Mouse (Mus musculus): ENCODE measurements at regions not wholly inside any gene's neighbourhood (a gene's known extent, or its start where the extent isn't known, plus 50 kb on each side); places are given as distances from the start of the nearest gene placed in this dataset.
A peak's percentile ranks its signal among the peaks of the same experiment; 100 is the strongest.

DNA sequence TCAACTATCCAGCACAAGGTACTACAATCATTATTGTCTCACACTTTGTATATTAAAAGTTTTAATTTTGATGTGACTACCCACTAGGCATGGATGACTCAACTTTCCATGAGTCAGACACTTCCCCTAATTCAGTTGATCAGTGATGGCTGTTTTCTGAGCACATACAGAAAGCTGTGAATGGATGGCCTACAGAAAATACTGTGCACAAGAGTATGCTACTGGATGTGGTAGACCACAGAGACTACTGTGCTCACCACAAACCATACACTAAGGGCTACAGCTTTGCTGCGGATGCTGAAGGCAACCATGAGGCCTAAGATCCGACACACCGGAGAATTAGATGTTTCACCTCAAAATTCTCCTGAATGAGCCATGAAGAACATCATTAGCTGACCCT, 174.4 kb upstream of the March1 start:
- no peaks in the 10 kb centered on the region for H3K27me3 ChIP-seq (ENCODE audit: control insufficient read depth, insufficient read depth, low read length)
- H3K9me3 ChIP-seq (ENCODE audit: control insufficient read depth, low read length), result no peaks in the 10 kb centered on the region
- H3K4me2 ChIP-seq (ENCODE audit: low read length), result no peak overlapping the region
- no peak overlapping the region for H3K9ac ChIP-seq (replicated peaks; ENCODE audit: low read length)
- no peak overlapping the region for H3K4me3 ChIP-seq (replicated peaks; ENCODE audit: low read depth, low read length)
- 96% methylated on average over 3 of the region's 3 CpGs for WGBS
- no peaks in the 10 kb centered on the region for H3K4me1 ChIP-seq (ENCODE audit: control insufficient read depth, insufficient read depth, low read length)
- DNase-seq (no peak), ATAC-seq (ENCODE audit: low FRiP score, low TSS enrichment) (no peak)
- H3K36me3 ChIP-seq (ENCODE audit: control insufficient read depth, insufficient read depth, low read length), result no peaks in the 10 kb centered on the region
- no peak overlapping the region for H3K27ac ChIP-seq (replicated peaks; ENCODE audit: low read depth, low read length)

DNA sequence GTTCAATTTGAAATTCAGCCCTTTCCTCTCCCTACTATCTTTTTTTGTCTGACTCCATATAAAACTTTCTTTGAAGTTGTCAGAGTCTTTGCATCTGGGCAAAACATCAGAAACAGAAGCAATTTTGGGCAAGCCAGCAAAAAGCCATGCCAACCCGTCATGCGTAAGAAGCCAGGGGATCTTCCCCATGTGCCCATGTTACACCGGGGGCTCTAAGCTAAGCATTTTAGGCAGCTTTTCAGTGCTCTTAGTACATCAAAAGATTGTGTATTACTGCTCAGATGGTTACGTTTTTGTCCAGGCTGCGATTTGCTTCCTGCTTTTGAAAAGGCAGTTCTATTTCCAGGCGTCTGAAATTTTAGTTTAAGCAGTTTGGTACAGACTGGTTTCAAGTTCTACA, 196.8 kb upstream of the March1 start:
- no peak overlapping the region for H3K9ac ChIP-seq (replicated peaks; ENCODE audit: low read length)
- no peaks in the 10 kb centered on the region for H3K27me3 ChIP-seq (ENCODE audit: control insufficient read depth, insufficient read depth, low read length)
- H3K4me2 ChIP-seq (ENCODE audit: low read length), result no peak overlapping the region
- H3K9me3 ChIP-seq (ENCODE audit: control insufficient read depth, low read length), result no peaks in the 10 kb centered on the region
- H3K4me1 ChIP-seq (ENCODE audit: control insufficient read depth, insufficient read depth, low read length), result no peaks in the 10 kb centered on the region
- WGBS, result 93% methylated on average over 6 of the region's 6 CpGs
- DNase-seq (no peak), ATAC-seq (ENCODE audit: low FRiP score, low TSS enrichment) (no peak)
- H3K36me3 ChIP-seq (ENCODE audit: control insufficient read depth, insufficient read depth, low read length), result no peaks in the 10 kb centered on the region
- no peak overlapping the region for H3K4me3 ChIP-seq (replicated peaks; ENCODE audit: low read depth, low read length)
- no peak overlapping the region for H3K27ac ChIP-seq (replicated peaks; ENCODE audit: low read depth, low read length)

- DNase-seq (no peak), ATAC-seq (ENCODE audit: low FRiP score, low TSS enrichment) (no peak)
- 95% methylated on average over 2 of the region's 2 CpGs for WGBS
Measured at GRCm38 (mm10) chr8:65417897-65418296, 199.8 kb upstream of the March1 start.

DNA sequence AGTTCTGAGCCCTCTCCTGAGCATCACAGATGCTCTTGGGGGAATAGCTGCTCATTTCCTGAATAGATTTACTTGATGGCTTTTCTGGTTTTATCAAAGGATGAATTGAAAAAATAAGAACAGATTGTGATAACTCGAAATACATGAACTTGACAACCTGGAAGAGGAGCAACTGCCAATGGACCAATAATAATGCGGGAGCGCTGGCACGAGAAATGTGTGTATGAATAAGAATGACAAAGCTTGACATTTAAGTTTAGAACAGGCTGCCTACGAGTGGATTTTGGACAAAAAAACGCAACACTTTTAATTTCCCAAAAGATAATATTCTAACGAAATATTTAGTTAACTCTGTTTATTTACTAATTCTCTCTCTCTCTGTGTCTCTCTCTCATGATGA, 203.5 kb upstream of the March1 start:
- Histone ChIP-seq H3K27ac (replicated peaks; ENCODE audit: low read depth, low read length) (no peak overlapping the region), H3K4me1 (ENCODE audit: control insufficient read depth, insufficient read depth, low read length) (no peaks in the 10 kb centered on the region), H3K27me3 (ENCODE audit: control insufficient read depth, insufficient read depth, low read length) (no peaks in the 10 kb centered on the region), H3K4me3 (replicated peaks; ENCODE audit: low read depth, low read length) (no peak overlapping the region), H3K9me3 (ENCODE audit: control insufficient read depth, low read length) (no peaks in the 10 kb centered on the region), H3K36me3 (ENCODE audit: control insufficient read depth, insufficient read depth, low read length) (no peaks in the 10 kb centered on the region), H3K9ac (replicated peaks; ENCODE audit: low read length) (no peak overlapping the region), H3K4me2 (ENCODE audit: low read length) (no peak overlapping the region)
- no peak for ATAC-seq (ENCODE audit: low FRiP score, low TSS enrichment)
- DNase-seq, result no peak
- WGBS, result 89% methylated on average over 7 of the region's 7 CpGs

More at GRCm38 (mm10) chr8:65417897-65418296, 199.8 kb upstream of the March1 start:
- no peak overlapping the region for H3K4me2 ChIP-seq (ENCODE audit: low read length)
- no peak overlapping the region for H3K9ac ChIP-seq (replicated peaks; ENCODE audit: low read length)
- H3K4me3 ChIP-seq (replicated peaks; ENCODE audit: low read depth, low read length), result no peak overlapping the region
- no peaks in the 10 kb centered on the region for H3K4me1 ChIP-seq (ENCODE audit: control insufficient read depth, insufficient read depth, low read length)
- no peaks in the 10 kb centered on the region for H3K36me3 ChIP-seq (ENCODE audit: control insufficient read depth, insufficient read depth, low read length)
- H3K27ac ChIP-seq (replicated peaks; ENCODE audit: low read depth, low read length), result no peak overlapping the region
- H3K27me3 ChIP-seq (ENCODE audit: control insufficient read depth, insufficient read depth, low read length), result no peaks in the 10 kb centered on the region
- no peaks in the 10 kb centered on the region for H3K9me3 ChIP-seq (ENCODE audit: control insufficient read depth, low read length)

- DNase-seq, result no peak
- WGBS, result 91% methylated on average over 2 of the region's 2 CpGs
Measured at GRCm38 (mm10) chr8:65412291-65412690, 205.4 kb upstream of the March1 start.

DNA sequence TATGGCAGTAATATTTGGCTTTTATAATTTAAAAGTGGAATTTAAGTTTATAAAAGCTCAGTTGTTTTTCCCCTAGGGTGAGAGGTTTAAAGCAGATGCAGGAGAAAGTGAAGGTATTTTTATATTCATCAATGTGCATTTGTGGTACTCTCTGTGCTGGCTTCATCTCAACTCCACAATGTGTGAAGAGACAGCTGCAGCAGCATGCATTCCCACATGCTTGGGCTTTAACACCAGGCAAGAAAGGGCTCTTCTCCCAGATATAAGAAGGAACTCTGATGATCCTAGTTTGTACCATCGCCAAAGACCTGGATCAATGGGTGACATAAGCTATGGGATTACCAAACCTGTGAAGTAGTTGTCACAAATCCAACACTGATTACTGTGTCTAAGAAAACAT, 221.9 kb upstream of the March1 start:
- Histone ChIP-seq H3K36me3 (ENCODE audit: control insufficient read depth, insufficient read depth, low read length) (no peaks in the 10 kb centered on the region), H3K4me2 (ENCODE audit: low read length) (no peak overlapping the region), H3K27ac (replicated peaks; ENCODE audit: low read depth, low read length) (no peak overlapping the region), H3K4me1 (ENCODE audit: control insufficient read depth, insufficient read depth, low read length) (no peaks in the 10 kb centered on the region), H3K9ac (replicated peaks; ENCODE audit: low read length) (no peak overlapping the region), H3K9me3 (ENCODE audit: control insufficient read depth, low read length) (no peaks in the 10 kb centered on the region), H3K4me3 (replicated peaks; ENCODE audit: low read depth, low read length) (no peak overlapping the region), H3K27me3 (ENCODE audit: control insufficient read depth, insufficient read depth, low read length) (no peaks in the 10 kb centered on the region)
- DNase-seq (no peak), ATAC-seq (ENCODE audit: low FRiP score, low TSS enrichment) (no peak)
- WGBS, result 90% methylated on average over 1 of the region's 1 CpGs

More at GRCm38 (mm10) chr8:65412291-65412690, 205.4 kb upstream of the March1 start:
- H3K9me3 ChIP-seq (ENCODE audit: control insufficient read depth, low read length), result no peaks in the 10 kb centered on the region
- no peaks in the 10 kb centered on the region for H3K36me3 ChIP-seq (ENCODE audit: control insufficient read depth, insufficient read depth, low read length)
- no peak overlapping the region for H3K4me3 ChIP-seq (replicated peaks; ENCODE audit: low read depth, low read length)
- no peak for ATAC-seq (ENCODE audit: low FRiP score, low TSS enrichment)
- H3K9ac ChIP-seq (replicated peaks; ENCODE audit: low read length), result no peak overlapping the region
- H3K27ac ChIP-seq (replicated peaks; ENCODE audit: low read depth, low read length), result no peak overlapping the region
- H3K27me3 ChIP-seq (ENCODE audit: control insufficient read depth, insufficient read depth, low read length), result no peaks in the 10 kb centered on the region
- H3K4me1 ChIP-seq (ENCODE audit: control insufficient read depth, insufficient read depth, low read length), result no peaks in the 10 kb centered on the region
- H3K4me2 ChIP-seq (ENCODE audit: low read length), result no peak overlapping the region

GRCm38 (mm10) chr8:65355990-65356389, 226.6 kb upstream of the BC030870 start:
- 71% methylated on average over 2 of the region's 2 CpGs for WGBS
- DNase-seq, result no peak

GRCm38 (mm10) chr8:65349396-65349795, 220.0 kb upstream of the BC030870 start:
- Histone ChIP-seq H3K4me3 (replicated peaks; ENCODE audit: low read depth, low read length) (no peak overlapping the region), H3K9ac (replicated peaks; ENCODE audit: low read length) (no peak overlapping the region), H3K4me2 (ENCODE audit: low read length) (no peak overlapping the region), H3K36me3 (ENCODE audit: control insufficient read depth, insufficient read depth, low read length) (no peaks in the 10 kb centered on the region), H3K4me1 (ENCODE audit: control insufficient read depth, insufficient read depth, low read length) (no peaks in the 10 kb centered on the region), H3K9me3 (ENCODE audit: control insufficient read depth, low read length) (no peaks in the 10 kb centered on the region), H3K27me3 (ENCODE audit: control insufficient read depth, insufficient read depth, low read length) (no peaks in the 10 kb centered on the region), H3K27ac (replicated peaks; ENCODE audit: low read depth, low read length) (no peak overlapping the region)
- DNase-seq, result peak; percentile 8
- ATAC-seq (ENCODE audit: low FRiP score, low TSS enrichment), result no peak
- 51% methylated on average over 2 of the region's 2 CpGs for WGBS

More at GRCm38 (mm10) chr8:65355990-65356389, 226.6 kb upstream of the BC030870 start:
- Histone ChIP-seq H3K27ac (replicated peaks; ENCODE audit: low read depth, low read length) (no peak overlapping the region), H3K4me3 (replicated peaks; ENCODE audit: low read depth, low read length) (no peak overlapping the region), H3K4me2 (ENCODE audit: low read length) (no peak overlapping the region), H3K9ac (replicated peaks; ENCODE audit: low read length) (no peak overlapping the region), H3K4me1 (ENCODE audit: control insufficient read depth, insufficient read depth, low read length) (no peaks in the 10 kb centered on the region), H3K27me3 (ENCODE audit: control insufficient read depth, insufficient read depth, low read length) (no peaks in the 10 kb centered on the region), H3K9me3 (ENCODE audit: control insufficient read depth, low read length) (no peaks in the 10 kb centered on the region), H3K36me3 (ENCODE audit: control insufficient read depth, insufficient read depth, low read length) (no peaks in the 10 kb centered on the region)
- ATAC-seq (ENCODE audit: low FRiP score, low TSS enrichment), result no peak

- Histone ChIP-seq H3K27ac (replicated peaks; ENCODE audit: low read depth, low read length) (no peak overlapping the region), H3K4me3 (replicated peaks; ENCODE audit: low read depth, low read length) (no peak overlapping the region), H3K4me1 (ENCODE audit: control insufficient read depth, insufficient read depth, low read length) (no peaks in the 10 kb centered on the region), H3K36me3 (ENCODE audit: control insufficient read depth, insufficient read depth, low read length) (no peaks in the 10 kb centered on the region), H3K9ac (replicated peaks; ENCODE audit: low read length) (no peak overlapping the region), H3K9me3 (ENCODE audit: control insufficient read depth, low read length) (no peaks in the 10 kb centered on the region), H3K4me2 (ENCODE audit: low read length) (no peak overlapping the region), H3K27me3 (ENCODE audit: control insufficient read depth, insufficient read depth, low read length) (no peaks in the 10 kb centered on the region)
- DNase-seq (no peak), ATAC-seq (ENCODE audit: low FRiP score, low TSS enrichment) (no peak)
- WGBS, result 91% methylated on average over 1 of the region's 1 CpGs
Measured at GRCm38 (mm10) chr8:65331136-65331535, 201.8 kb upstream of the BC030870 start.
